Mouse (Mus musculus) neural tube, embryonic 15.5 days (tissue): Measurements from ENCODE around the gene Gm17324. TPM values are rescaled to one million over a fixed set of nuclear protein-coding genes. Genes with fewer than 3 reads are reported as not detected.
A peak's percentile ranks its signal among the peaks of the same experiment; 100 is the strongest.

Experiments used
- ATAC-seq: fragments of 200-750 bp; cut with Nextera tagmentation; 2 replicates; pipeline ENCODE4 v1.8.0; 2017; ENCODE audit warnings: mild to moderate bottlenecking, moderate TSS enrichment, moderate library complexity; ENCODE audit not compliant: low FRiP score
- H3K27ac ChIP-seq: fragments of 300-500 bp; sonication (generic); replicated peaks from 2 replicates; pipeline ENCODE4 v1.5.1; 2015; ENCODE audit warnings: mild to moderate bottlenecking, inconsistent platforms
- H3K27me3 ChIP-seq: fragments of 300-500 bp; sonication (generic); replicated peaks from 2 replicates; pipeline ENCODE4 v1.6.1; 2015; ENCODE audit warnings: inconsistent platforms
- H3K36me3 ChIP-seq: fragments of 300-500 bp; sonication (generic); 2 replicates; pipeline ENCODE4 v1.6.1; 2015; ENCODE audit warnings: inconsistent platforms
- H3K4me1 ChIP-seq: fragments of 300-500 bp; sonication (generic); 2 replicates; pipeline ENCODE4 v1.6.1; 2015; ENCODE audit warnings: inconsistent platforms
- H3K4me2 ChIP-seq: fragments of 300-500 bp; sonication (generic); 2 replicates; pipeline ENCODE4 v1.6.1; 2015; ENCODE audit warnings: inconsistent platforms, mild to moderate bottlenecking, moderate library complexity
- H3K4me3 ChIP-seq: fragments of 300-500 bp; sonication (generic); replicated peaks from 2 replicates; pipeline ENCODE4 v1.5.1; 2015; ENCODE audit warnings: mild to moderate bottlenecking, inconsistent platforms
- H3K9ac ChIP-seq: fragments of 300-500 bp; sonication (generic); replicated peaks from 2 replicates; pipeline ENCODE4 v1.6.1; 2015; ENCODE audit warnings: mild to moderate bottlenecking, inconsistent platforms
- H3K9me3 ChIP-seq: fragments of 300-500 bp; sonication (generic); replicated peaks from 2 replicates; pipeline ENCODE4 v1.6.1; 2016; ENCODE audit warnings: inconsistent platforms
- WGBS: fragments of 180-500 bp; shearing (Covaris S2); methylation state at CpG from one replicate; pipeline ENCODE4 v1.1.7; 2015; ENCODE audit warnings: mixed read lengths; 5-methylcytosine and 5-hydroxymethylcytosine counted together
- microRNA-seq: library from miRNA; unstranded; fragments of <30 nt; microRNA quantifications from one replicate; pipeline ENCODE4, GENCODE M21; 2017
- polyA plus RNA-seq: library from polyadenylated mRNA; unstranded; fragments of >200 nt; fragmentation: Nextera tagmentation; extraction: Ambion mirVana; gene quantifications from 2 replicates; pipeline ENCODE4 v1.2.1, GENCODE M21; 2015

The Gm17324 gene
- polyA plus RNA-seq, 1 experiment from 2014 or later, result 3.0 TPM

DNA sequence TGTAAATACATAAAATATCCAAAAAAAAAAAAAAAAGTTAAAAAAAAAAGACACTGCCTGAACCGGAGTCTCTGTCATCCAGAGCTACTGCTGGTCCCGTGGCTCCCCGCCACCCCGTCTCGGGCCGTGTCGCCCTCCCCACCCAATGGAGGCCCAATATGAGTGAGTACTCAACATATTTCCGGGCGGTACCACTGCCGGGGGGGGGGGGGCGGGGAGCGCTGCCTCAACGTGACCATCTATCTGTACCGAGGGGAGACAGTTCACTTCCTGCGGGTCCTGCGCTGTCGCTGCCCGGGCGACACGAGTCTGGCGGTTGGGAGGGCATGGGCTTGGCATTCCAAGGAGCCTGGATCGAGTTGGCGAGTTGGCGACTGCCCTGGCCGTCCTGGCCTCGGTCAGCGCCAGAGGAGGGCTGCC lies 21.2 kb downstream of the Gm17324 start:
- ATAC-seq, result peak; percentile 28; the same call in 1 of the 2 replicates
- Histone ChIP-seq H3K36me3 (no peaks in the 10 kb centered on the region), H3K9me3 (no peaks in the 10 kb centered on the region), H3K4me1 (peaks cover 3% of the 10 kb centered on the region; the same call in 1 of the 2 replicates), H3K9ac (no peak overlapping the region), H3K4me3 (peak overlapping the region; percentile 36), H3K4me2 (peak overlapping the region; percentile 69), H3K27ac (no peak overlapping the region), H3K27me3 (no peaks in the 10 kb centered on the region)
- WGBS, result 21% methylated on average over 25 of the region's 27 CpGs

DNA sequence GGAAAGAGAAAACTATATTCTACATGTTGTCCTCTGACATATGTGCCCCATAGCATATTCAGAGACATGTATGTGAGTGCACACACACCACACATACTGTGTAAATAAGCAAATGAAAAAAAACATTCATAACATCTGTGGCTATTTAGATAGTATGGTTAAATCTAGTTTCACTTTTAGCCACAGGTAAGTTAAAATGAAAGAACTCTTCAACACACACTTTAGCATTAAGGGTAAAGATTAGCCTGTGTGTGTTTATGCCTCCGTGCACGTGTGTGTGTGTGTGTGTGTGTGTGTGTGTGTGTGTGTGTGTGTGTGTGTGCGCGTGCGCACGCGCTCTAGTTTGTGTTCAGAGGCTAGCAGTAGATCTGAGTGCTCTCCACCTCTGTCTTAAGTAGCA lies 47.0 kb downstream of the Gm17324 start:
- no peak for ATAC-seq
- no peaks in the 10 kb centered on the region for H3K36me3 ChIP-seq
- 91% methylated on average over 7 of the region's 7 CpGs for WGBS

DNA sequence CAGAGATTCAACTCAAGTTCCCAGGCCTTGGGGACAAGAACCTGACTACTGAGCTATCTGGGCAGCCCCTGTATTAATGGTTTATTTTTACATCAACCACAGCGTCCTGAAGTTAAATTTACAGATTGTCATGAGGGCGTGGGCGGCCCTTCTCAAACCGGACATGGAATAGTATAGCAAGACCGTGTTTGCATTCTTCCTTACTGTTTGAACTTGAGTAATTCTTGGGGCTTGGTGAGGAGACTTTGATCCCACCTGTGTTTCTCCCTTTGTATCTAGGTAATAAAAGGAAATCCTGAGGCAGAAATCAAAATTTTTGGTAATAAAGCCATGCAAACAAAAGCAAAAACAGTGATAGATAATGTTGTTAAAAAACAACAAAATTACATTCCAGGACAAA lies 48.0 kb downstream of the Gm17324 start:
- Histone ChIP-seq H3K4me3 (no peak overlapping the region), H3K36me3 (no peaks in the 10 kb centered on the region), H3K27ac (no peak overlapping the region), H3K9ac (no peak overlapping the region), H3K4me2 (no peak overlapping the region), H3K9me3 (no peaks in the 10 kb centered on the region), H3K27me3 (peaks cover 24% of the 10 kb centered on the region), H3K4me1 (peaks cover 7% of the 10 kb centered on the region)
- WGBS, result 87% methylated on average over 5 of the region's 5 CpGs
- ATAC-seq, result no peak

More for the DNA sequence above, 47.0 kb downstream of the Gm17324 start:
- Histone ChIP-seq H3K9ac (no peak overlapping the region), H3K4me3 (no peak overlapping the region), H3K27ac (no peak overlapping the region), H3K4me1 (no peaks in the 10 kb centered on the region), H3K27me3 (peaks cover 14% of the 10 kb centered on the region), H3K9me3 (no peaks in the 10 kb centered on the region), H3K4me2 (no peak overlapping the region)

Small RNAs within 50 kb of the gene (microRNA-seq; reads per million reads assigned to microRNA genes)
- gene Gm26377, result not detected

Other genes with a start within 250 kb of the Gm17324 start
- gene Gsta1, start 218.1 kb downstream of the Gm17324 start, polyA plus RNA-seq, result 0.22 TPM in 1 of 2 replicates, not detected in the other
- not detected in 2 replicates for gene Gm3776, start 191.7 kb downstream of the Gm17324 start, polyA plus RNA-seq
- gene Gm10639, start 158.9 kb downstream of the Gm17324 start, polyA plus RNA-seq, result not detected in 2 replicates
- not detected in 2 replicates for gene Omt2a, start 134.0 kb downstream of the Gm17324 start, polyA plus RNA-seq
- gene Omt2b, start 121.2 kb downstream of the Gm17324 start, polyA plus RNA-seq, result not detected in 2 replicates
- 0.82 TPM in 1 of 2 replicates, not detected in the other for gene Gsta2, start 93.0 kb downstream of the Gm17324 start, polyA plus RNA-seq
- gene Dppa5a, start 80.6 kb downstream of the Gm17324 start, polyA plus RNA-seq, result 3.6 and 4.4 TPM in 2 replicates
- 3.8 and 4.4 TPM in 2 replicates for gene Ooep, start 70.1 kb downstream of the Gm17324 start, polyA plus RNA-seq
- 0.29 and 0.65 TPM in 2 replicates for gene Ddx43, start 53.0 kb downstream of the Gm17324 start, polyA plus RNA-seq
- 0.86 and 1.4 TPM in 2 replicates for gene Cgas, start 5.5 kb downstream of the Gm17324 start, polyA plus RNA-seq
- 30.0 and 30.1 TPM in 2 replicates for gene Mto1, start 578 bp downstream of the Gm17324 start, polyA plus RNA-seq
- 2,707 and 3,339 TPM in 2 replicates for gene Eef1a1, start 40.4 kb upstream of the Gm17324 start, polyA plus RNA-seq
- gene Slc17a5, start 139.3 kb upstream of the Gm17324 start, polyA plus RNA-seq, result 15.2 and 17.0 TPM in 2 replicates
- 1.2 and 3.0 TPM in 2 replicates for gene Cd109, start 166.8 kb upstream of the Gm17324 start, polyA plus RNA-seq